Mouse (Mus musculus) testis, postnatal 10 days (tissue): Measurements from ENCODE around the gene Olfr365.

Source experiments
- DNase-seq: peaks from one replicate; pipeline ENCODE4 v3.0.0; 2021; ENCODE audit warnings: low spot score

Gene Olfr365

DNA sequence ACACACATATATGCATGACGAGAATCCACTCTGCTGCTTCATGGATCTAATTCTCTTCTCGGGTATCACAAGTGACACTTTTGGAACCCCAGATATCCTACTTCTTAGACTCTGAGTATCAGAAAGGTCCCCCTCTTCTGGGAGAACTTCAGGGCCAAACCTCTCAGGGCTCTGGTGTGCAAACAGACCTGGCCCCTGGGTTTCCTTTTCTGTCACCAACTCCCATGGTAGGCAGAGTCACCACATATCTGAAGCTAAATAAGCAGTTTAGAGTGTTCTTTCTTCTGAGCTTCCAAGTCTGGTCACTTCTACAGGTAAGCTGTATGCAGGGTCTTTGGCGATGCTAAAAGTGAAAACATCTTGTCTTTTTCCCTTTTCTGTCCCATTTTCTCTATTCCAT lies at the start of gene Olfr365:
Olfr365 (plus strand) TSS at position 301 of the 400 bp plus-strand sequence.
- no peak for DNase-seq

DNA sequence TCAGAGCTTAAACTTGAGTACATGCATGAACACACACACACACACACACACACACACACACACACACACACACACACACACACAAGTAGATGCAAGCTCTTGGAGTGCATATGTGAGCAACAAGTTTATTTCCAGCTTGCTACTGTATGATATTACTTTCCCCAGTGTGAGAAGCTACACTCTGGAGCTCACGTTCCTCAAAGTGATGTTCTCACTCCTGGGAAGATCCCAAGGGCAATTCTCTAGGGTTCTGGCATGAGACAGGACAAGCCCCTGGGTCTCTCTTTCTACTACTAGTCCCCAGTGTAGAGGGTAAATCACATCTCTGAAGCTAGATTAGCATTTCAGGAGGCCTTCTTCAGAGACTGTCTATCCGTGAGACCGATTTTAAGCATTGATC lies 49.0 kb upstream of the Olfr365 start, which contains the start of gene Olfr364-ps1:
Olfr364-ps1 (plus strand) TSS at position 301 of the 400 bp plus-strand sequence.
- no peak for DNase-seq

DNA sequence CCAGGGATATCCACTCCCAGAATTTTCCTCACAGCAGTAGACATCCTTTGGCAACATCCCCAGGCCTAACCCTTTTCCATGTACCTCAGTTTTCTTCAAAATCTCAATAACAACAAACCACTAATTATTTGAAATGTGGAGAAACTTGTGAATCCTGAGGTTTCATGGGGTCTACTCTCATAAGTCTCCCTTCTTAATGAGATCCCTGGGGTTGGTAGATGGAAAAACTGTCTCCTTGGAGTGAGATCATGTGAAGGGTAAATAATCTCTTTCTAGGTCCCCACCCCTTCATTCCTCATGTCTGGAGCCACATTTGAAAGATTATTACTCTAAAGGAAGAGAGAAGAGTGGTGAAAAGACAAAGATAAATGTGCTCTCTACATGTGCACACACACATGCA lies 23.3 kb downstream of the Olfr365 start, which contains the start of gene Olfr366:
Olfr366 (plus strand) TSS at position 301 of the 400 bp plus-strand sequence.
- no peak for DNase-seq
